In the genomic region with DNA sequence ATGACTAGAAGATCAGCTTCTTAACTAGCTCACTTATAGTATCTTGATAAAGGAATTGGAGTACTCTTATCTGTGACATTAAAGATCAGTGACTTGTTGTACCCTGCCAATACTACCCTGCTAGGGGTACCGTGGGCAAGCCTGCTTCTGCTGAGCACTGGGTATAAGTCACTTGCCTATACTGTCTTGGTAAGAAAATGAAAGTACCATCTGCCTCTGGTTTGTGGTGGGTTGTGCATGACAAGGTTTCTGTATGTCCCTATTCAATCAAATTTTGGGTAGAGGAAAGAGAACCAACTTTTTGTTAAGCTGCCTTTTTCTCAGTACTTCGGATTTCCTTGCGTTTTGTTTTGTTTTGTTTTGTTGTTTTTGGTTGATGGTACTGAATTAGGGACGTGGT, we compare ENCODE assay signal across 25 mouse cellular contexts. TPM values are rescaled to one million over a fixed set of nuclear protein-coding genes. Genes with fewer than 3 reads are reported as not detected.
DNase-seq lines count a peak whose midpoint lies in the region; ATAC-seq and TF ChIP-seq lines count a peak whose summit lies in the region.
"Had no signal": no experiment of that assay in that cellular context is flagged by ENCODE, and none has a peak within 500 bp of the region (broad histone marks: within the 10 kb centered on the region; RNA-seq: fewer than 3 reads in every experiment).

No protein-coding gene starts in this region.

- peak; percentile 9 to 37 for DNase-seq in B cell, adult 2 months
- no peak for DNase-seq in CH12.LX (ENCODE audit: extremely low read depth)
- peak; percentile 32 for DNase-seq in splenic B cell, adult 2 months (ENCODE audit: low read depth, low spot score)
- DNase-seq in layer of hippocampus, adult 18-20 months (ENCODE audit: low spot score in 2 of 2): no peak
- DNase-seq: adrenal gland, postnatal 14 days; cerebellum, adult 2 months; cerebellum, postnatal 10 days; embryo, embryonic 11 days; heart, adult 2 months had no signal

- H3K36me3 ChIP-seq in CH12.LX (replicated peaks in 1 of 2; ENCODE audit: control insufficient read depth in 1 of 2, insufficient read depth in 1 of 2, low read length in 1 of 2): no peaks in the 10 kb centered on the region
- no peaks in the 10 kb centered on the region for H3K36me3 ChIP-seq in splenic B cell, adult 2 months (ENCODE audit: control insufficient read depth, insufficient read depth, low read length, poor library complexity, severe bottlenecking)
- H3K36me3 ChIP-seq in kidney, embryonic 14.5 days (ENCODE audit: control insufficient read depth, insufficient read depth, low read length): no peaks in the 10 kb centered on the region
- H3K36me3 ChIP-seq: embryonic facial prominence, embryonic 15.5 days; forebrain, embryonic 10.5 days; heart, embryonic 15.5 days; hindbrain, embryonic 10.5 days had no signal

- no peak overlapping the region for H3K4me3 ChIP-seq in CH12.LX (replicated peaks in 1 of 3; ENCODE audit: low read depth in 2 of 3, low read length in 2 of 3, poor library complexity in 1 of 3)
- no peak overlapping the region for H3K4me3 ChIP-seq in kidney, embryonic 14.5 days (ENCODE audit: low read length)
- H3K4me3 ChIP-seq: embryonic facial prominence, embryonic 15.5 days; erythroblast, embryonic 14.5 days; forebrain, embryonic 10.5 days; heart, adult 2 months; heart, embryonic 15.5 days; hindbrain, embryonic 10.5 days had no signal

- dilution Hi-C loops in CH12.LX (cut with MboI; ENCODE audit: extremely low pct_ligation_motif_present, extremely low pct_unique_long_range_greater_than_20kb, low sequenced_read_pairs): no loop called here

- peaks cover 33% of the 10 kb centered on the region for H3K79me2 ChIP-seq in CH12.LX (replicated peaks; ENCODE audit: control insufficient read depth, extremely low read depth, insufficient read depth, poor library complexity, severe bottlenecking)

- TF ChIP-seq CTCF in CH12.LX (conservative IDR thresholded peaks at IDR 0.05 in 1 of 2, IDR thresholded peaks at IDR 0.05 in 1 of 2; ENCODE audit: low read depth in 2 of 2, low read length in 2 of 2): no peak

- no peak for TF ChIP-seq EP300 in CH12.LX (IDR thresholded peaks at IDR 0.05; ENCODE audit: low read length)

- no peak overlapping the region for H3K27ac ChIP-seq in CH12.LX (ENCODE audit: insufficient read depth, low read depth)
- no peak overlapping the region for H3K27ac ChIP-seq in kidney, embryonic 14.5 days (ENCODE audit: low read depth, low read length)
- H3K27ac ChIP-seq: embryonic facial prominence, embryonic 15.5 days; forebrain, embryonic 10.5 days; heart, adult 2 months; heart, embryonic 15.5 days; hindbrain, embryonic 10.5 days; hindbrain, embryonic 14.5 days had no signal

- TF ChIP-seq POLR2A in CH12.LX (IDR thresholded peaks at IDR 0.05; ENCODE audit: low read depth, low read length): no peak

- TF ChIP-seq RAD21 in CH12.LX (IDR thresholded peaks at IDR 0.05; ENCODE audit: low read depth, low read length): no peak

- H3K9me3 ChIP-seq in CH12.LX (replicated peaks; ENCODE audit: low read length): no peaks in the 10 kb centered on the region
- no peaks in the 10 kb centered on the region for H3K9me3 ChIP-seq in kidney, embryonic 14.5 days (ENCODE audit: control insufficient read depth, low read length)
- H3K9me3 ChIP-seq: embryonic facial prominence, embryonic 15.5 days; forebrain, embryonic 10.5 days; heart, embryonic 15.5 days; hindbrain, embryonic 10.5 days had no signal

- no peak overlapping the region for H3K9ac ChIP-seq in CH12.LX (ENCODE audit: insufficient read depth, low read depth)
- H3K9ac ChIP-seq in kidney, embryonic 14.5 days (ENCODE audit: low read depth, low read length): no peak overlapping the region
- H3K9ac ChIP-seq: embryonic facial prominence, embryonic 15.5 days; heart, embryonic 15.5 days; hindbrain, embryonic 14.5 days had no signal

- WGBS in kidney, embryonic 14.5 days: 82% methylated on average over 4 of the region's 4 CpGs

- H3K4me1 ChIP-seq in CH12.LX (ENCODE audit: control insufficient read depth in 1 of 2, insufficient read depth in 2 of 2): peaks cover 0 to 10% of the 10 kb centered on the region in 2 experiments; a peak in 1 of 4 replicates
- H3K4me1 ChIP-seq in kidney, embryonic 14.5 days (ENCODE audit: control insufficient read depth, insufficient read depth, low read length): no peaks in the 10 kb centered on the region
- H3K4me1 ChIP-seq: embryonic facial prominence, embryonic 15.5 days; forebrain, embryonic 10.5 days; hindbrain, embryonic 10.5 days had no signal

- peak overlapping the region; percentile 50 for H3K4me2 ChIP-seq in CH12.LX (ENCODE audit: insufficient read depth, low read depth, poor library complexity, severe bottlenecking)
- H3K4me2 ChIP-seq in kidney, embryonic 14.5 days (replicated peaks; ENCODE audit: low read depth, low read length): no peak overlapping the region
- H3K4me2 ChIP-seq: embryonic facial prominence, embryonic 15.5 days; heart, embryonic 11.5 days; heart, embryonic 15.5 days; hindbrain, embryonic 14.5 days had no signal

- H3K27me3 ChIP-seq in CH12.LX (replicated peaks): no peaks in the 10 kb centered on the region
- H3K27me3 ChIP-seq in splenic B cell, adult 2 months (ENCODE audit: control insufficient read depth, insufficient read depth, low read length, poor library complexity, severe bottlenecking): no peaks in the 10 kb centered on the region
- H3K27me3 ChIP-seq in kidney, embryonic 14.5 days (ENCODE audit: control insufficient read depth, insufficient read depth, low read length): no peaks in the 10 kb centered on the region
- H3K27me3 ChIP-seq: embryonic facial prominence, embryonic 15.5 days; heart, embryonic 15.5 days had no signal

- in situ Hi-C loops in CH12.LX (cut with MboI; ENCODE audit: low pct_ligation_motif_present, low pct_unique_long_range_greater_than_20kb, low sequenced_read_pairs): no loop called here

- peak; percentile 65 for ATAC-seq in inflammation-experienced regulatory T-cells, adult 6 months
- ATAC-seq in kidney, embryonic 14.5 days (ENCODE audit: low FRiP score, low TSS enrichment): no peak
- ATAC-seq: forebrain, embryonic 14.5 days had no signal

TF ChIP-seq in CH12.LX, 34 proteins besides CTCF, POLR2A, EP300 and RAD21:
- TF ChIP-seq KAT2A (IDR thresholded peaks at IDR 0.05; ENCODE audit: insufficient replicate concordance, low read length) (no peak), ZKSCAN1 (IDR thresholded peaks at IDR 0.05; ENCODE audit: borderline replicate concordance, low read depth, low read length) (no peak), TBP (conservative IDR thresholded peaks at IDR 0.05; ENCODE audit: low read depth, low read length) (no peak), TCF12 (IDR thresholded peaks at IDR 0.05; ENCODE audit: low read depth, low read length) (no peak), E2F4 (IDR thresholded peaks at IDR 0.05; ENCODE audit: insufficient replicate concordance, low read depth, low read length) (no peak), GABPA (IDR thresholded peaks at IDR 0.05; ENCODE audit: insufficient replicate concordance, low read depth, low read length) (no peak), SIN3A (IDR thresholded peaks at IDR 0.05; ENCODE audit: low read length) (no peak), RCOR1 (conservative IDR thresholded peaks at IDR 0.05; ENCODE audit: low read depth, low read length) (no peak), ZNF384 (IDR thresholded peaks at IDR 0.05; ENCODE audit: low read depth, low read length) (no peak), MAFK (IDR thresholded peaks at IDR 0.05; ENCODE audit: insufficient replicate concordance, low read length) (no peak)

RNA-seq across cellular contexts. Expression of a gene that starts 15.4 kb away (rescaled TPM):
- total RNA-seq in CH12.LX (2012; rRNA removed): 12.5 and 17.6 TPM in 2 replicates
- 24.2 and 24.5 TPM in 2 replicates for total RNA-seq in CH12.LX (2014; rRNA removed)
- polyA plus RNA-seq in CH12.LX (2012; ENCODE audit: insufficient read length, low read depth): 17.0 and 21.0 TPM in 2 replicates
- 10 to 100 TPM; 20.1 to 30.6 (median 29.7) TPM for polyA plus RNA-seq in inflammation-experienced regulatory T-cells, adult 6 months (2017; shearing (Covaris generic))
- total RNA-seq in layer of hippocampus, adult 18-20 months (2021): 10 to 100 TPM; 37.5 to 69.9 TPM
- polyA plus RNA-seq in kidney, embryonic 14.5 days (2014; fragmentation: Nextera tagmentation; extraction: Ambion mirVana): 22.4 and 27.1 TPM in 2 replicates

RNA-seq across cellular contexts. Expression of a gene that starts 32.1 kb away (rescaled TPM):
- total RNA-seq in CH12.LX (2012; rRNA removed) (not detected in 2 replicates), CH12.LX (2014; rRNA removed) (not detected in 2 replicates)
- polyA plus RNA-seq in CH12.LX (2012; ENCODE audit: insufficient read length, low read depth): not detected in 2 replicates
- not detected for polyA plus RNA-seq in inflammation-experienced regulatory T-cells, adult 6 months (2017; shearing (Covaris generic))
- not detected for total RNA-seq in layer of hippocampus, adult 18-20 months (2021)
- polyA plus RNA-seq in kidney, embryonic 14.5 days (2014; fragmentation: Nextera tagmentation; extraction: Ambion mirVana): not detected in 2 replicates
- total RNA-seq: adrenal gland, adult 18-20 months; adrenal gland, postnatal 14 days; gastrocnemius, adult 8-10 months; gastrocnemius, postnatal 4 days; heart, adult 2 months; heart, postnatal 25 days; MEL had no signal
- polyA plus RNA-seq: cerebellum, adult 2 months; embryonic facial prominence, embryonic 11.5 days; embryonic facial prominence, embryonic 15.5 days; erythroblast, embryonic 14.5 days; forebrain, embryonic 10.5 days; forebrain, embryonic 14.5 days; heart, adult 2 months; heart, embryonic 11.5 days; heart, embryonic 15.5 days; hindbrain, embryonic 10.5 days; hindbrain, embryonic 14.5 days had no signal

Comparison
In these comparisons a context has a peak if more than half of its experiments do, and no peak if none do; other contexts are left out.
1. DNase-seq: peak in B cell, adult 2 months (2 of 2) and splenic B cell, adult 2 months (single experiment); none in CH12.LX (single experiment) and layer of hippocampus, adult 18-20 months (0 of 2).